Mouse (Mus musculus): ENCODE measurements around the gene 7420426K07Rik.

DNA sequence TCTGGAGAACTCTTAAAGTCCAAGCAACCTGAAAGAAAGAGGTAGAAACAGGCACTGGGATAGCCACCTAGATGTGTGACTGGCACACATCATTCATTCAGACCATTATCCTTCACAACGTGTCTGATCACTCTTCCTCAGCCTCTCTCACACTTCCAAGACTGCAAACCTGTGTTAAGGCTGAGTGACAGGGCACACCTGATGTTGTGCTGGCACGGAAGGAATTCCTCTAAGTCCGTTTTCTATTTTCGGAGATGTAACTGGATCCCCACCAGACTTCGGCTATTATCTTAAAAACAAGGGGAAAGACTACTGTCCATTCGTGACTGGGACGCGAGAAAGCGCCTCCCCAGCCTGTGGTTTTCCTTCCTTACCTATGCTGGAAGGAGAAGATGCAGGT lies 50.9 kb downstream of the 7420426K07Rik start:
- no peak for TF ChIP-seq CTCF (IDR thresholded peaks at IDR 0.05; ENCODE audit: low read depth, low read length)
- no peak for TF ChIP-seq GATA1 (IDR thresholded peaks at IDR 0.05; ENCODE audit: borderline replicate concordance, low read length)
- TF ChIP-seq TAL1 (conservative IDR thresholded peaks at IDR 0.05; ENCODE audit: low read depth, low read length) = no peak
- no peak for TF ChIP-seq POLR2AphosphoS5 (IDR thresholded peaks at IDR 0.05; ENCODE audit: insufficient replicate concordance, low read depth, low read length)
- TF ChIP-seq GATA2 (IDR thresholded peaks at IDR 0.05; ENCODE audit: borderline replicate concordance, low read depth, low read length) = no peak

All from G1E (cell line).